ENCODE assay signal across 8 mouse cellular contexts in the genomic region with DNA sequence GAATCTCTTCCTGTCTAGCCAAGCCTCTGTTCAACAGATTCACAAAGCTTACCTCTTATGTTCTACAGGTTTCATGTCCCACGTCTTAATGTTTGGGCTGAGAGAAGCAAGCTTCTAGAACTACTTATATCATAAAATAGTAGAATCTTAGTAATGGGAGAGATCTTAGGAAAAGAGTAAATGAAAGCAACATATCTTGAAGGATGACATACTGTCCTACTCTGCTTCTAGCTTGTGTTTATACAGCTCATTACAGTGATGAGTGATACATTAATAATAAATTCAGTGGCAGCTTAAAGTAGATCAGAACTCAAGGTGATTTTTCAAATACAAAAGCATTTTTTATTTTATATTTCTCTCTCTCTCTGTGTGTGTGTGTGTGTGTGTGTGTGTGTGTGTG. TPM values are rescaled to one million over a fixed set of nuclear protein-coding genes. Genes with fewer than 3 reads are reported as not detected.
DNase-seq lines count a peak whose midpoint lies in the region; ATAC-seq and TF ChIP-seq lines count a peak whose summit lies in the region.

A gene (minus strand): TSS at position 101 of the 400 bp plus-strand sequence.

- WGBS in bone marrow, adult 2 months: 76% methylated on average over 1 of the region's 1 CpGs
- WGBS in heart, embryonic 11.5 days (ENCODE audit: insufficient replicate concordance): 78% methylated on average over 1 of the region's 1 CpGs

- no peak for DNase-seq in left cerebral cortex, adult 18-20 months (ENCODE audit: low spot score in 2 of 2)
- DNase-seq in left cerebral cortex, adult 11 months (ENCODE audit: low spot score): no peak
- no peak for DNase-seq in layer of hippocampus, postnatal 36 days
- no peak for DNase-seq in cerebellum, adult 9-10 months
- DNase-seq in cerebellum, adult 8-10 months: no peak

- no peak for TF ChIP-seq POLR2A in bone marrow, adult 2 months (IDR thresholded peaks at IDR 0.05; ENCODE audit: borderline replicate concordance, control insufficient read depth, low read depth, low read length)

- H3K9me3 ChIP-seq in heart, embryonic 11.5 days (replicated peaks; ENCODE audit: control insufficient read depth, low read length): no peaks in the 10 kb centered on the region

- ATAC-seq in heart, embryonic 11.5 days (replicated peaks; ENCODE audit: insufficient number of reproducible peaks, low FRiP score, low TSS enrichment): no peak
- ATAC-seq in monocyte, adult 5-6 weeks (replicated peaks; ENCODE audit: insufficient number of reproducible peaks, low FRiP score, low TSS enrichment, poor library complexity, severe bottlenecking): no peak

- H3K4me1 ChIP-seq in bone marrow, adult 2 months (ENCODE audit: control insufficient read depth, insufficient read depth, low read length): no peaks in the 10 kb centered on the region; the same call in none of the 2 replicates
- no peaks in the 10 kb centered on the region for H3K4me1 ChIP-seq in heart, embryonic 11.5 days (ENCODE audit: control insufficient read depth, insufficient read depth, low read length)

- H3K4me2 ChIP-seq in heart, embryonic 11.5 days: no peak within 1 kb of the TSS

- H3K27ac ChIP-seq in bone marrow, adult 2 months (ENCODE audit: control insufficient read depth, insufficient read depth, low read depth, low read length, poor library complexity): no peak within 1 kb of the TSS
- no peak within 1 kb of the TSS for H3K27ac ChIP-seq in heart, embryonic 11.5 days (ENCODE audit: low read depth, low read length)

- no peak for TF ChIP-seq CTCF in bone marrow, adult 2 months (IDR thresholded peaks at IDR 0.05; ENCODE audit: control insufficient read depth, insufficient read depth, low read length)

- no peaks in the 10 kb centered on the region for H3K36me3 ChIP-seq in heart, embryonic 11.5 days (ENCODE audit: control insufficient read depth, insufficient read depth, low read length)

- H3K9ac ChIP-seq in heart, embryonic 11.5 days (ENCODE audit: low read depth, low read length): no peak within 1 kb of the TSS

- no peaks in the 10 kb centered on the region for H3K27me3 ChIP-seq in heart, embryonic 11.5 days (ENCODE audit: control insufficient read depth, insufficient read depth, low read length)

- H3K4me3 ChIP-seq in bone marrow, adult 2 months (replicated peaks; ENCODE audit: control insufficient read depth, low read depth, low read length): no peak within 1 kb of the TSS
- H3K4me3 ChIP-seq in heart, embryonic 11.5 days (ENCODE audit: low read depth, low read length): no peak within 1 kb of the TSS

RNA-seq across cellular contexts. Expression of the gene that starts here (rescaled TPM):
- 10 to 100 TPM; 29.6 to 32.6 TPM for total RNA-seq in left cerebral cortex, adult 18-20 months (2021)
- polyA plus RNA-seq in bone marrow, adult 2 months (2011; ENCODE audit: insufficient read depth, insufficient read length, low replicate concordance, missing spikeins): 21.4 and 23.6 TPM in 2 replicates
- 10.2 and 12.7 TPM in 2 replicates for polyA plus RNA-seq in heart, embryonic 11.5 days (2014; fragmentation: Nextera tagmentation; extraction: Ambion mirVana)
- 10 to 100 TPM; 33.9 to 36.4 TPM for total RNA-seq in layer of hippocampus, postnatal 36 days (2021)
- total RNA-seq in monocyte, adult 5-6 weeks (2017): 80.7 to 119 TPM (median 108 TPM) in 3 replicates
